Mouse (Mus musculus) embryonic fibroblast, embryonic 13.5 days (primary cell): Measurements from ENCODE around the gene Sf3a1.
"Not testable (repeated sequence)": the region's sequence is repeated elsewhere in the genome, so short reads cannot be mapped to it uniquely, and the experiment has no call there.

Experiments
- CTCF ChIP-seq: IDR thresholded peaks from 2 replicates; pipeline ENCODE4 v1.5.1; 2011; ENCODE audit warnings: mild to moderate bottlenecking, control low read depth, low read length, moderate library complexity, borderline replicate concordance; ENCODE audit not compliant: insufficient read depth
- POLR2A ChIP-seq: IDR thresholded peaks from 2 replicates; pipeline ENCODE4 v1.6.1; 2011; ENCODE audit warnings: low read depth, mild to moderate bottlenecking, control low read depth, low read length, moderate library complexity

DNA sequence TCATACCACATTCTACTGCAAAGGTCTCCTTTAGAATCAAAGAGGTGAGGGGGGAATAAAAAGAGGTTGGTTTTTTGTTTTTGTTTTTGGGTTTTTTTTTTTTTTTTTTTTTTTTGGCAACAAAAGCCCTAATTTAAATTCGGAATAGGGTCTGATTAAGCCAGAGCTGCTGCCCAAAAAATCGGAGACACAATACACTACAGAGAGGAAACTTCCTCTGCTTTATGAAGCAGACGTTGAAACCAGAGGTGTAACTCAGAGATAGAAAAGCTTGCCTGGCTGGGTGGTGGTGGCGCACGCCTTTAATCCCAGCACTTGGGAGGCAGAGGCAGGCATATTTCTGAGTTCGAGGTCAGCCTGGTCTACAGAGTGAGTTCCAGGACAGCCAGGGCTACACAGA is 45.6 kb upstream of the Sf3a1 start:
- not testable (repeated sequence) for TF ChIP-seq CTCF, POLR2A
